Mouse (Mus musculus) bone marrow macrophage, adult 2 months (primary cell): ENCODE results near the gene Slc47a2.

Source experiments
- CTCF ChIP-seq: IDR thresholded peaks from 2 replicates; pipeline ENCODE4 v1.5.1; 2012; ENCODE audit warnings: low read depth, mild to moderate bottlenecking, low read length, moderate library complexity
- POLR2A ChIP-seq: IDR thresholded peaks from 2 replicates; pipeline ENCODE4 v1.6.1; 2012; ENCODE audit warnings: mild to moderate bottlenecking, low read depth, low read length, borderline replicate concordance

DNA sequence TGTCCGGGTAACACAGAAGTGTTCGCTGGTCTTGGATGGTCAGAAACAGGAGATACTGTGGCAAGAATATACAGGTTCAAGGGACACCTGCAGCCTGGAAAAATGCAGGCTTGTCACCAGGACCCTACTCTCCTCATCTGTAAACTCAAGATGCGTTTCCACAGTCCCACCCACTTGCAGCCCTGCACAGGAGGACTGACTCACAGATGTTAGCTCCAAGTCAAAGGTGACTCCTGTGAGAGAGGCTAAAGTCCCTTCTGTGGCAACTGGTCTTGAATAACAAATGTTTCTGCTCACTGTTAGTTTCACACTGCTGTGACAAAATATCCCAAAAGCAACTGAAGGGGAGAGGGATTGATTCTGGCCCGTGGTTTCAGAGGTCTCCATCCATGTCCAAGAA, 36.0 kb upstream of the Slc47a2 start:
- TF ChIP-seq CTCF = no peak
- TF ChIP-seq POLR2A = no peak
